8 mouse cellular contexts compared by ENCODE assay signal in genomic region chr4:95966928-95967724, GRCm38 (mm10). TPM values are rescaled to one million over a fixed set of nuclear protein-coding genes. Genes with fewer than 3 reads are reported as not detected.
A peak's percentile ranks its signal among the peaks of the same experiment; 100 is the strongest.
DNase-seq lines count a peak whose midpoint lies in the region; ATAC-seq and TF ChIP-seq lines count a peak whose summit lies in the region.

Hook1 (plus strand) TSS chr4:95967240.

- no peaks in the 10 kb centered on the region for H3K27me3 ChIP-seq in neural tube, embryonic 14.5 days (ENCODE audit: control insufficient read depth, insufficient read depth, low read length)

- H3K27ac ChIP-seq in layer of hippocampus, adult 2 months: peak within 1 kb of the TSS; percentile 92
- peak within 1 kb of the TSS; percentile 82 for H3K27ac ChIP-seq in neural tube, embryonic 14.5 days (ENCODE audit: low read depth, low read length)

- peak within 1 kb of the TSS; percentile 74 for H3K4me3 ChIP-seq in layer of hippocampus, adult 2 months
- H3K4me3 ChIP-seq in neural tube, embryonic 14.5 days (ENCODE audit: low read depth, low read length): peak within 1 kb of the TSS; percentile 75

- H3K9me3 ChIP-seq in neural tube, embryonic 14.5 days (ENCODE audit: control insufficient read depth, low read length): no peaks in the 10 kb centered on the region

- H3K36me3 ChIP-seq in neural tube, embryonic 14.5 days (ENCODE audit: control insufficient read depth, insufficient read depth, low read length): no peaks in the 10 kb centered on the region

- H3K4me1 ChIP-seq in neural tube, embryonic 14.5 days (ENCODE audit: control insufficient read depth, insufficient read depth, low read length): peaks cover 6% of the 10 kb centered on the region; the same call in 1 of the 2 replicates

- no peak; the same call in 1 of the 2 replicates for TF ChIP-seq CTCF in layer of hippocampus, adult 2 months (conservative IDR thresholded peaks at IDR 0.05)

- WGBS in neural tube, embryonic 14.5 days: under 1% methylated on average over 80 of the region's 82 CpGs

- DNase-seq in Muller cell, postnatal 12 days (ENCODE audit: inconsistent ontology term): peak; percentile 98
- DNase-seq in cerebellum, postnatal 10 days: peak; percentile 99
- peak; percentile 94 to 97 for DNase-seq in frontal cortex, adult 2 months (ENCODE audit: extremely low spot score in 1 of 2, low spot score in 1 of 2)
- peak; percentile 91 to 95 for DNase-seq in layer of hippocampus, adult 2 months (ENCODE audit: low spot score in 2 of 2)
- peak; percentile 97 to 98 for DNase-seq in lung, adult 18-20 months
- DNase-seq in telencephalon, adult 2 months (ENCODE audit: low read depth, low spot score): peak; percentile 97

- H3K4me2 ChIP-seq in neural tube, embryonic 14.5 days (ENCODE audit: low read depth, low read length): peak within 1 kb of the TSS; percentile 56

- ATAC-seq in hematopoietic stem cell, adult 5-6 weeks (replicated peaks in 1 of 2; ENCODE audit: insufficient read depth in 1 of 2, low FRiP score in 2 of 2, low TSS enrichment in 1 of 2, low read depth in 1 of 2, poor library complexity in 2 of 2, severe bottlenecking in 2 of 2): peak; percentile 99 to 100
- peak; percentile 100 for ATAC-seq in neural tube, embryonic 14.5 days (ENCODE audit: low read depth)

- H3K9ac ChIP-seq in neural tube, embryonic 14.5 days (replicated peaks; ENCODE audit: low read depth, low read length): peak within 1 kb of the TSS; percentile 89

RNA-seq across cellular contexts. Expression of gene Hook1, which starts in this region (rescaled TPM):
- 50.6 and 70.6 TPM in 2 replicates for polyA plus RNA-seq in frontal cortex, adult 2 months (2012; rRNA removed)
- 43.5 and 50.1 TPM in 2 replicates for total RNA-seq in hematopoietic stem cell, adult 5-6 weeks (2017)
- 10 to 100 TPM; 64.2 to 65.8 TPM for total RNA-seq in layer of hippocampus, adult 2 months (2021)
- polyA plus RNA-seq in neural tube, embryonic 14.5 days (2014; fragmentation: Nextera tagmentation; extraction: Ambion mirVana): 96.9 and 102 TPM in 2 replicates

Comparison
In these comparisons a context has a peak if more than half of its experiments do, and no peak if none do; other contexts are left out.
1. Peak in every context shown above with its lines: DNase-seq, ATAC-seq, H3K4me3 ChIP-seq and H3K27ac ChIP-seq.